Comparison of ENCODE assay signal across 8 mouse cellular contexts in genomic region chr6:143174906-143175656, GRCm38 (mm10). TPM values are rescaled to one million over a fixed set of nuclear protein-coding genes. Genes with fewer than 3 reads are reported as not detected.
DNase-seq lines count a peak whose midpoint lies in the region; ATAC-seq lines count a peak whose summit lies in the region.

No protein-coding gene starts in this region.

- H3K4me1 ChIP-seq in intestine, embryonic 16.5 days (ENCODE audit: control insufficient read depth, insufficient read depth, low read length), result peaks cover 14% of the 10 kb centered on the region; the same call in 1 of the 2 replicates
- H3K4me1 ChIP-seq in liver, embryonic 13.5 days (replicated peaks), result peaks cover 32% of the 10 kb centered on the region
- peaks cover 19% of the 10 kb centered on the region for H3K4me1 ChIP-seq in neural tube, embryonic 15.5 days

- H3K27me3 ChIP-seq in intestine, embryonic 16.5 days (replicated peaks; ENCODE audit: control insufficient read depth, insufficient read depth, low read length), result no peaks in the 10 kb centered on the region
- no peaks in the 10 kb centered on the region for H3K27me3 ChIP-seq in liver, embryonic 13.5 days
- no peaks in the 10 kb centered on the region for H3K27me3 ChIP-seq in neural tube, embryonic 15.5 days (replicated peaks)

- H3K9ac ChIP-seq in intestine, embryonic 16.5 days (ENCODE audit: low read depth, low read length), result no peak overlapping the region
- H3K9ac ChIP-seq in liver, embryonic 13.5 days, result no peak overlapping the region
- H3K9ac ChIP-seq in neural tube, embryonic 15.5 days (replicated peaks), result no peak overlapping the region

- ATAC-seq in intestine, embryonic 16.5 days, result peak; percentile 49
- 0 out of 2 replicates have a peak, but pooled peaks have one; percentile 21 for ATAC-seq in liver, embryonic 13.5 days (ENCODE audit: low read depth)
- ATAC-seq in neural tube, embryonic 15.5 days (ENCODE audit: low FRiP score), result peak; percentile 56

- 34% methylated on average over 3 of the region's 3 CpGs for WGBS in intestine, embryonic 16.5 days
- 38% methylated on average over 3 of the region's 3 CpGs for WGBS in liver, embryonic 13.5 days (ENCODE audit: insufficient replicate concordance)
- WGBS in neural tube, embryonic 15.5 days, result 43% methylated on average over 3 of the region's 3 CpGs

- H3K27ac ChIP-seq in intestine, embryonic 16.5 days (ENCODE audit: low read length), result no peak overlapping the region
- H3K27ac ChIP-seq in liver, embryonic 13.5 days, result no peak overlapping the region
- no peak overlapping the region for H3K27ac ChIP-seq in neural tube, embryonic 15.5 days (replicated peaks)

- no peaks in the 10 kb centered on the region for H3K9me3 ChIP-seq in intestine, embryonic 16.5 days (ENCODE audit: control insufficient read depth, low read length)
- no peaks in the 10 kb centered on the region for H3K9me3 ChIP-seq in liver, embryonic 13.5 days (replicated peaks)
- no peaks in the 10 kb centered on the region for H3K9me3 ChIP-seq in neural tube, embryonic 15.5 days (replicated peaks)

- H3K4me2 ChIP-seq in intestine, embryonic 16.5 days (ENCODE audit: low read depth, low read length), result no peak overlapping the region
- no peak overlapping the region for H3K4me2 ChIP-seq in liver, embryonic 13.5 days
- no peak overlapping the region for H3K4me2 ChIP-seq in neural tube, embryonic 15.5 days

- 0 out of 2 replicates have a peak, but pooled peaks cover 4% of the 10 kb centered on the region for H3K36me3 ChIP-seq in intestine, embryonic 16.5 days (ENCODE audit: control insufficient read depth, insufficient read depth, low read length)
- peaks cover 47% of the 10 kb centered on the region for H3K36me3 ChIP-seq in liver, embryonic 13.5 days
- H3K36me3 ChIP-seq in neural tube, embryonic 15.5 days, result peaks cover 16% of the 10 kb centered on the region

- peak; percentile 54 for DNase-seq in layer of hippocampus, adult 11-12 months (ENCODE audit: low spot score)
- DNase-seq in layer of hippocampus, postnatal 36 days, result no peak
- DNase-seq in NIH3T3 (ENCODE audit: low read depth), result peak; percentile 86
- peak; percentile 70 for DNase-seq in embryo, embryonic 11 days
- DNase-seq in liver, embryonic 13.5 days, result no peak
- no peak for DNase-seq in spleen, postnatal 4 days (ENCODE audit: low spot score in 2 of 2)

- H3K4me3 ChIP-seq in intestine, embryonic 16.5 days (ENCODE audit: low read length), result no peak overlapping the region
- H3K4me3 ChIP-seq in liver, embryonic 13.5 days (replicated peaks), result no peak overlapping the region
- no peak overlapping the region for H3K4me3 ChIP-seq in neural tube, embryonic 15.5 days (replicated peaks)

RNA-seq across cellular contexts. Expression of gene Etnk1, which starts 8.1 kb away (rescaled TPM):
- 100 to 1,000 TPM; 188 to 192 TPM for total RNA-seq in layer of hippocampus, postnatal 36 days (2021)
- polyA plus RNA-seq in intestine, embryonic 16.5 days (2015; fragmentation: Nextera tagmentation; extraction: Ambion mirVana), result 12.6 and 16.4 TPM in 2 replicates
- polyA plus RNA-seq in liver, embryonic 13.5 days (2015; fragmentation: Nextera tagmentation; extraction: Ambion mirVana), result 8.0 and 10.0 TPM in 2 replicates
- 38.9 and 42.0 TPM in 2 replicates for polyA plus RNA-seq in neural tube, embryonic 15.5 days (2015; fragmentation: Nextera tagmentation; extraction: Ambion mirVana)

Comparison
In these comparisons a context has a peak if more than half of its experiments do, and no peak if none do; other contexts are left out.
1. DNase-seq: peak in layer of hippocampus, adult 11-12 months (single experiment), NIH3T3 (single experiment) and embryo, embryonic 11 days (single experiment); none in layer of hippocampus, postnatal 36 days (0 of 2), liver, embryonic 13.5 days (single experiment) and spleen, postnatal 4 days (0 of 2).
2. Peak in every context shown above with its lines, with median percentiles within 50 percentile points of each other: ATAC-seq.